Mouse (Mus musculus) midbrain, embryonic 15.5 days (tissue): Measurements from ENCODE around the gene Fndc11. TPM values are rescaled to one million over a fixed set of nuclear protein-coding genes. Genes with fewer than 3 reads are reported as not detected.

Experiments
- ATAC-seq: fragments of 200-750 bp; cut with Nextera tagmentation; replicated peaks from 2 replicates; pipeline ENCODE4 v1.8.0; 2017; ENCODE audit warnings: moderate TSS enrichment
- H3K27ac ChIP-seq: fragments of 300-500 bp; sonication (generic); 2 replicates; pipeline ENCODE4 v1.5.1; 2015; ENCODE audit warnings: mild to moderate bottlenecking, inconsistent platforms
- H3K27me3 ChIP-seq: fragments of 300-500 bp; sonication (generic); replicated peaks from 2 replicates; pipeline ENCODE4 v1.6.1; 2015; ENCODE audit warnings: inconsistent platforms
- H3K36me3 ChIP-seq: fragments of 300-500 bp; sonication (generic); replicated peaks from 2 replicates; pipeline ENCODE4 v1.6.1; 2015; ENCODE audit warnings: inconsistent platforms
- H3K4me1 ChIP-seq: fragments of 300-500 bp; sonication (generic); 2 replicates; pipeline ENCODE4 v1.6.1; 2015; ENCODE audit warnings: inconsistent platforms
- H3K4me2 ChIP-seq: fragments of 300-500 bp; sonication (generic); 2 replicates; pipeline ENCODE4 v1.6.1; 2015; ENCODE audit warnings: inconsistent platforms, mild to moderate bottlenecking, moderate library complexity
- H3K4me3 ChIP-seq: fragments of 300-500 bp; sonication (generic); 2 replicates; pipeline ENCODE4 v1.5.1; 2015; ENCODE audit warnings: mild to moderate bottlenecking, inconsistent platforms
- H3K9ac ChIP-seq: fragments of 300-500 bp; sonication (generic); 2 replicates; pipeline ENCODE4 v1.6.1; 2015; ENCODE audit warnings: mild to moderate bottlenecking, inconsistent platforms
- H3K9me3 ChIP-seq: fragments of 300-500 bp; sonication (generic); 2 replicates; pipeline ENCODE4 v1.6.1; 2016; ENCODE audit warnings: inconsistent platforms
- WGBS: fragments of 180-500 bp; shearing (Covaris S2); methylation state at CpG from one replicate; pipeline ENCODE4 v1.1.7; 2015; ENCODE audit warnings: mixed read lengths; 5-methylcytosine and 5-hydroxymethylcytosine counted together
- polyA plus RNA-seq: library from polyadenylated mRNA; unstranded; fragments of >200 nt; fragmentation: Nextera tagmentation; extraction: Ambion mirVana; gene quantifications from 2 replicates; pipeline ENCODE4 v1.2.1, GENCODE M21; 2015

Gene Fndc11
- polyA plus RNA-seq, 1 experiment from 2014 or later = 0.14 TPM

- H3K9me3 ChIP-seq = no peaks in the 10 kb centered on the region
- no peak overlapping the region for H3K27ac ChIP-seq
- ATAC-seq = no peak
- no peak overlapping the region for H3K4me2 ChIP-seq
- no peaks in the 10 kb centered on the region for H3K4me1 ChIP-seq
- H3K36me3 ChIP-seq = no peaks in the 10 kb centered on the region
- no peak overlapping the region for H3K9ac ChIP-seq
- H3K27me3 ChIP-seq = no peaks in the 10 kb centered on the region
- 73% methylated on average over 3 of the region's 3 CpGs for WGBS
- H3K4me3 ChIP-seq = no peak overlapping the region
These were observed 22.5 kb downstream of the Fndc11 start for GRCm38 (mm10) chr2:181242314-181242665.

GRCm38 (mm10) chr2:181243706-181244394 is 24.0 kb downstream of the Fndc11 start:
- Histone ChIP-seq H3K9ac (no peak overlapping the region), H3K9me3 (no peaks in the 10 kb centered on the region), H3K36me3 (no peaks in the 10 kb centered on the region), H3K4me1 (no peaks in the 10 kb centered on the region), H3K4me2 (no peak overlapping the region), H3K4me3 (no peak overlapping the region), H3K27me3 (no peaks in the 10 kb centered on the region), H3K27ac (no peak overlapping the region)
- no peak for ATAC-seq
- WGBS = 27% methylated on average over 11 of the region's 11 CpGs

GRCm38 (mm10) chr2:181245031-181245430 is 25.2 kb downstream of the Fndc11 start:
- 36% methylated on average over 2 of the region's 2 CpGs for WGBS
- Histone ChIP-seq H3K4me3 (no peak overlapping the region), H3K4me2 (no peak overlapping the region), H3K36me3 (no peaks in the 10 kb centered on the region), H3K4me1 (no peaks in the 10 kb centered on the region), H3K27me3 (no peaks in the 10 kb centered on the region), H3K9ac (no peak overlapping the region), H3K9me3 (no peaks in the 10 kb centered on the region), H3K27ac (no peak overlapping the region)
- ATAC-seq = no peak

- Histone ChIP-seq H3K27ac (no peak overlapping the region), H3K4me1 (no peaks in the 10 kb centered on the region), H3K9me3 (no peaks in the 10 kb centered on the region), H3K4me2 (no peak overlapping the region), H3K9ac (no peak overlapping the region), H3K4me3 (no peak overlapping the region), H3K27me3 (no peaks in the 10 kb centered on the region), H3K36me3 (peaks cover 19% of the 10 kb centered on the region)
- no peak for ATAC-seq
- 88% methylated on average over 10 of the region's 10 CpGs for WGBS
These were observed 29.4 kb downstream of the Fndc11 start for GRCm38 (mm10) chr2:181249217-181249616.

GRCm38 (mm10) chr2:181251841-181252240 is 32.0 kb downstream of the Fndc11 start:
- no peak overlapping the region for H3K4me2 ChIP-seq
- H3K27me3 ChIP-seq = no peaks in the 10 kb centered on the region
- H3K36me3 ChIP-seq = peaks cover 40% of the 10 kb centered on the region
- H3K4me1 ChIP-seq = no peaks in the 10 kb centered on the region
- H3K9ac ChIP-seq = no peak overlapping the region
- WGBS = 93% methylated on average over 1 of the region's 1 CpGs
- no peaks in the 10 kb centered on the region for H3K9me3 ChIP-seq
- ATAC-seq = no peak
- no peak overlapping the region for H3K27ac ChIP-seq
- H3K4me3 ChIP-seq = no peak overlapping the region

- Histone ChIP-seq H3K4me1 (no peaks in the 10 kb centered on the region), H3K27me3 (no peaks in the 10 kb centered on the region), H3K9me3 (no peaks in the 10 kb centered on the region), H3K27ac (no peak overlapping the region), H3K9ac (no peak overlapping the region), H3K36me3 (peaks cover 46% of the 10 kb centered on the region), H3K4me3 (no peak overlapping the region), H3K4me2 (no peak overlapping the region)
- no peak for ATAC-seq
- WGBS = 73% methylated on average over 1 of the region's 1 CpGs
These were observed 33.4 kb downstream of the Fndc11 start for GRCm38 (mm10) chr2:181253248-181253647.

- no peak overlapping the region for H3K4me3 ChIP-seq
- H3K4me1 ChIP-seq = no peaks in the 10 kb centered on the region
- H3K27ac ChIP-seq = no peak overlapping the region
- no peak overlapping the region for H3K4me2 ChIP-seq
- 97% methylated on average over 2 of the region's 2 CpGs for WGBS
- no peaks in the 10 kb centered on the region for H3K27me3 ChIP-seq
- no peak for ATAC-seq
- H3K9me3 ChIP-seq = no peaks in the 10 kb centered on the region
- no peak overlapping the region for H3K9ac ChIP-seq
- H3K36me3 ChIP-seq = peaks cover 48% of the 10 kb centered on the region
These were observed 47.0 kb downstream of the Fndc11 start for GRCm38 (mm10) chr2:181266839-181267238.

- H3K36me3 ChIP-seq = peaks cover 31% of the 10 kb centered on the region; the same call in 1 of the 2 replicates
- H3K27ac ChIP-seq = no peak overlapping the region
- H3K9ac ChIP-seq = no peak overlapping the region
- ATAC-seq = no peak
- no peak overlapping the region for H3K4me3 ChIP-seq
- no peaks in the 10 kb centered on the region for H3K27me3 ChIP-seq
- H3K4me2 ChIP-seq = no peak overlapping the region
- no peaks in the 10 kb centered on the region for H3K9me3 ChIP-seq
- WGBS = 93% methylated on average over 2 of the region's 2 CpGs
- no peaks in the 10 kb centered on the region for H3K4me1 ChIP-seq
These were observed 52.3 kb downstream of the Fndc11 start for GRCm38 (mm10) chr2:181272092-181272491.

Other genes starting within 250 kb of the Fndc11 start
- 0.11 and 0.22 TPM in 2 replicates for gene Col20a1, start 233.5 kb upstream of the Fndc11 start, polyA plus RNA-seq
- 46.3 and 55.9 TPM in 2 replicates for gene Chrna4, start 176.5 kb upstream of the Fndc11 start, polyA plus RNA-seq
- 54.0 and 62.5 TPM in 2 replicates for gene Kcnq2, start 84.7 kb upstream of the Fndc11 start, polyA plus RNA-seq
- 11.5 and 12.1 TPM in 2 replicates for gene Eef1a2, start 63.0 kb upstream of the Fndc11 start, polyA plus RNA-seq
- gene Ppdpf, start 32.8 kb upstream of the Fndc11 start, polyA plus RNA-seq = 432 and 436 TPM in 2 replicates
- gene Ptk6, start 17.2 kb upstream of the Fndc11 start, polyA plus RNA-seq = not detected in 2 replicates
- 0.18 and 0.22 TPM in 2 replicates for gene Srms, start 6.8 kb upstream of the Fndc11 start, polyA plus RNA-seq
- gene Helz2, start 22.0 kb downstream of the Fndc11 start, polyA plus RNA-seq = 0.40 and 0.66 TPM in 2 replicates
- gene Gmeb2, start 68.0 kb downstream of the Fndc11 start, polyA plus RNA-seq = 18.1 and 19.4 TPM in 2 replicates
- 1,443 and 1,470 TPM in 2 replicates for gene Stmn3, start 94.5 kb downstream of the Fndc11 start, polyA plus RNA-seq
- 44.1 and 50.0 TPM in 2 replicates for gene Rtel1, start 99.7 kb downstream of the Fndc11 start, polyA plus RNA-seq
- 96.4 and 103 TPM in 2 replicates for gene Zgpat, start 144.9 kb downstream of the Fndc11 start, polyA plus RNA-seq
- gene Arfrp1, start 145.4 kb downstream of the Fndc11 start, polyA plus RNA-seq = 96.4 and 99.7 TPM in 2 replicates
- gene Lime1, start 160.1 kb downstream of the Fndc11 start, polyA plus RNA-seq = 66.3 and 71.4 TPM in 2 replicates
- 23.8 and 26.0 TPM in 2 replicates for gene Zbtb46, start 239.4 kb downstream of the Fndc11 start, polyA plus RNA-seq